Mouse (Mus musculus): ENCODE measurements around the gene Dyrk2. TPM values are rescaled to one million over a fixed set of nuclear protein-coding genes. Genes with fewer than 3 reads are reported as not detected.

The Dyrk2 gene
- 16.7 and 16.9 TPM in 2 replicates for polyA plus RNA-seq (2014; fragmentation: Nextera tagmentation; extraction: Ambion mirVana)

- Histone ChIP-seq H3K27me3 (ENCODE audit: control insufficient read depth, insufficient read depth, low read length) (no peaks in the 10 kb centered on the region), H3K9me3 (ENCODE audit: control insufficient read depth, low read depth, low read length) (no peaks in the 10 kb centered on the region), H3K9ac (replicated peaks; ENCODE audit: low read depth, low read length) (peak within 1 kb of the TSS; percentile 98; the same call in 1 of the 2 replicates), H3K36me3 (ENCODE audit: control insufficient read depth, insufficient read depth, low read length) (peaks cover under 1% of the 10 kb centered on the region; the same call in 1 of the 2 replicates), H3K4me1 (ENCODE audit: control insufficient read depth, insufficient read depth, low read length) (peaks cover 22% of the 10 kb centered on the region), H3K4me3 (ENCODE audit: low read depth, low read length) (peak within 1 kb of the TSS; percentile 93), H3K4me2 (replicated peaks; ENCODE audit: low read depth, low read length) (peak within 1 kb of the TSS; percentile 91), H3K27ac (ENCODE audit: low read length) (peak within 1 kb of the TSS; percentile 97)
- 11% methylated on average over 16 of the region's 16 CpGs for WGBS
- 0 out of 2 replicates have a peak, but pooled peaks have one; percentile 3 for ATAC-seq (ENCODE audit: insufficient number of reproducible peaks, insufficient read depth, low FRiP score, low read depth)
Measured at GRCm38 (mm10) chr10:118870201-118870980, at the start of gene Dyrk2. TSS of gene Dyrk2 (minus strand) at chr10:118870209.

- Histone ChIP-seq H3K4me3 (ENCODE audit: low read depth, low read length) (no peak overlapping the region), H3K36me3 (ENCODE audit: control insufficient read depth, insufficient read depth, low read length) (no peaks in the 10 kb centered on the region), H3K9ac (replicated peaks; ENCODE audit: low read depth, low read length) (no peak overlapping the region), H3K4me2 (replicated peaks; ENCODE audit: low read depth, low read length) (no peak overlapping the region), H3K27me3 (ENCODE audit: control insufficient read depth, insufficient read depth, low read length) (no peaks in the 10 kb centered on the region), H3K4me1 (ENCODE audit: control insufficient read depth, insufficient read depth, low read length) (no peaks in the 10 kb centered on the region), H3K27ac (ENCODE audit: low read length) (no peak overlapping the region), H3K9me3 (ENCODE audit: control insufficient read depth, low read depth, low read length) (no peaks in the 10 kb centered on the region)
- WGBS, result 83% methylated on average over 10 of the region's 10 CpGs
- no peak for ATAC-seq (ENCODE audit: insufficient number of reproducible peaks, insufficient read depth, low FRiP score, low read depth)
Measured at GRCm38 (mm10) chr10:118902625-118903024, 32.6 kb upstream of the Dyrk2 start.

- H3K27ac ChIP-seq (ENCODE audit: low read length), result no peak overlapping the region
- 82% methylated on average over 3 of the region's 3 CpGs for WGBS
- H3K4me1 ChIP-seq (ENCODE audit: control insufficient read depth, insufficient read depth, low read length), result no peaks in the 10 kb centered on the region
- no peak overlapping the region for H3K4me3 ChIP-seq (ENCODE audit: low read depth, low read length)
- no peak overlapping the region for H3K4me2 ChIP-seq (replicated peaks; ENCODE audit: low read depth, low read length)
- no peak overlapping the region for H3K9ac ChIP-seq (replicated peaks; ENCODE audit: low read depth, low read length)
- no peaks in the 10 kb centered on the region for H3K9me3 ChIP-seq (ENCODE audit: control insufficient read depth, low read depth, low read length)
- ATAC-seq (ENCODE audit: insufficient number of reproducible peaks, insufficient read depth, low FRiP score, low read depth), result no peak
- H3K27me3 ChIP-seq (ENCODE audit: control insufficient read depth, insufficient read depth, low read length), result no peaks in the 10 kb centered on the region
- no peaks in the 10 kb centered on the region for H3K36me3 ChIP-seq (ENCODE audit: control insufficient read depth, insufficient read depth, low read length)
Measured at GRCm38 (mm10) chr10:118893645-118894044, 23.6 kb upstream of the Dyrk2 start.

- H3K4me3 ChIP-seq (ENCODE audit: low read depth, low read length), result no peak overlapping the region
- ATAC-seq (ENCODE audit: insufficient number of reproducible peaks, insufficient read depth, low FRiP score, low read depth), result no peak
- no peak overlapping the region for H3K4me2 ChIP-seq (replicated peaks; ENCODE audit: low read depth, low read length)
- 87% methylated on average over 2 of the region's 2 CpGs for WGBS
- no peaks in the 10 kb centered on the region for H3K4me1 ChIP-seq (ENCODE audit: control insufficient read depth, insufficient read depth, low read length)
- H3K27ac ChIP-seq (ENCODE audit: low read length), result no peak overlapping the region
- H3K9me3 ChIP-seq (ENCODE audit: control insufficient read depth, low read depth, low read length), result no peaks in the 10 kb centered on the region
- H3K27me3 ChIP-seq (ENCODE audit: control insufficient read depth, insufficient read depth, low read length), result no peaks in the 10 kb centered on the region
- H3K9ac ChIP-seq (replicated peaks; ENCODE audit: low read depth, low read length), result no peak overlapping the region
- no peaks in the 10 kb centered on the region for H3K36me3 ChIP-seq (ENCODE audit: control insufficient read depth, insufficient read depth, low read length)
Measured at GRCm38 (mm10) chr10:118884126-118884525, 14.1 kb upstream of the Dyrk2 start.

GRCm38 (mm10) chr10:118883317-118883716 lies 13.3 kb upstream of the Dyrk2 start:
- Histone ChIP-seq H3K4me2 (replicated peaks; ENCODE audit: low read depth, low read length) (no peak overlapping the region), H3K4me1 (ENCODE audit: control insufficient read depth, insufficient read depth, low read length) (no peaks in the 10 kb centered on the region), H3K27me3 (ENCODE audit: control insufficient read depth, insufficient read depth, low read length) (no peaks in the 10 kb centered on the region), H3K36me3 (ENCODE audit: control insufficient read depth, insufficient read depth, low read length) (no peaks in the 10 kb centered on the region), H3K27ac (ENCODE audit: low read length) (no peak overlapping the region), H3K9me3 (ENCODE audit: control insufficient read depth, low read depth, low read length) (no peaks in the 10 kb centered on the region), H3K4me3 (ENCODE audit: low read depth, low read length) (no peak overlapping the region), H3K9ac (replicated peaks; ENCODE audit: low read depth, low read length) (no peak overlapping the region)
- WGBS, result 89% methylated on average over 11 of the region's 11 CpGs
- no peak for ATAC-seq (ENCODE audit: insufficient number of reproducible peaks, insufficient read depth, low FRiP score, low read depth)

- no peaks in the 10 kb centered on the region for H3K9me3 ChIP-seq (ENCODE audit: control insufficient read depth, low read depth, low read length)
- no peak overlapping the region for H3K9ac ChIP-seq (replicated peaks; ENCODE audit: low read depth, low read length)
- H3K4me2 ChIP-seq (replicated peaks; ENCODE audit: low read depth, low read length), result no peak overlapping the region
- H3K27me3 ChIP-seq (ENCODE audit: control insufficient read depth, insufficient read depth, low read length), result no peaks in the 10 kb centered on the region
- H3K36me3 ChIP-seq (ENCODE audit: control insufficient read depth, insufficient read depth, low read length), result no peaks in the 10 kb centered on the region
- no peak for ATAC-seq (ENCODE audit: insufficient number of reproducible peaks, insufficient read depth, low FRiP score, low read depth)
- H3K4me3 ChIP-seq (ENCODE audit: low read depth, low read length), result no peak overlapping the region
- no peak overlapping the region for H3K27ac ChIP-seq (ENCODE audit: low read length)
- no peaks in the 10 kb centered on the region for H3K4me1 ChIP-seq (ENCODE audit: control insufficient read depth, insufficient read depth, low read length)
- WGBS, result 64% methylated on average over 12 of the region's 12 CpGs
Measured at GRCm38 (mm10) chr10:118882258-118882885, 12.4 kb upstream of the Dyrk2 start.

- no peaks in the 10 kb centered on the region for H3K36me3 ChIP-seq (ENCODE audit: control insufficient read depth, insufficient read depth, low read length)
- H3K4me3 ChIP-seq (ENCODE audit: low read depth, low read length), result no peak overlapping the region
- no peak overlapping the region for H3K9ac ChIP-seq (replicated peaks; ENCODE audit: low read depth, low read length)
- WGBS, result 60% methylated on average over 2 of the region's 2 CpGs
- H3K4me1 ChIP-seq (ENCODE audit: control insufficient read depth, insufficient read depth, low read length), result no peaks in the 10 kb centered on the region
- no peaks in the 10 kb centered on the region for H3K9me3 ChIP-seq (ENCODE audit: control insufficient read depth, low read depth, low read length)
- H3K27ac ChIP-seq (ENCODE audit: low read length), result no peak overlapping the region
- H3K4me2 ChIP-seq (replicated peaks; ENCODE audit: low read depth, low read length), result no peak overlapping the region
- H3K27me3 ChIP-seq (ENCODE audit: control insufficient read depth, insufficient read depth, low read length), result no peaks in the 10 kb centered on the region
- ATAC-seq (ENCODE audit: insufficient number of reproducible peaks, insufficient read depth, low FRiP score, low read depth), result no peak
Measured at GRCm38 (mm10) chr10:118880776-118881175, 10.8 kb upstream of the Dyrk2 start.

- WGBS, result 93% methylated on average over 2 of the region's 2 CpGs
- Histone ChIP-seq H3K4me3 (ENCODE audit: low read depth, low read length) (no peak overlapping the region), H3K36me3 (ENCODE audit: control insufficient read depth, insufficient read depth, low read length) (no peaks in the 10 kb centered on the region), H3K27ac (ENCODE audit: low read length) (no peak overlapping the region), H3K27me3 (ENCODE audit: control insufficient read depth, insufficient read depth, low read length) (no peaks in the 10 kb centered on the region), H3K4me1 (ENCODE audit: control insufficient read depth, insufficient read depth, low read length) (peaks cover 8% of the 10 kb centered on the region; the same call in 1 of the 2 replicates), H3K4me2 (replicated peaks; ENCODE audit: low read depth, low read length) (no peak overlapping the region), H3K9me3 (ENCODE audit: control insufficient read depth, low read depth, low read length) (no peaks in the 10 kb centered on the region), H3K9ac (replicated peaks; ENCODE audit: low read depth, low read length) (no peak overlapping the region)
- ATAC-seq (ENCODE audit: insufficient number of reproducible peaks, insufficient read depth, low FRiP score, low read depth), result no peak
Measured at GRCm38 (mm10) chr10:118872196-118872595, 2.2 kb upstream of the Dyrk2 start.
